Mouse (Mus musculus) midbrain, embryonic 11.5 days (tissue): ENCODE results near the gene Ankrd28. TPM values are rescaled to one million over a fixed set of nuclear protein-coding genes. Genes with fewer than 3 reads are reported as not detected.
"Not testable (repeated sequence)": the region's sequence is repeated elsewhere in the genome, so short reads cannot be mapped to it uniquely, and the experiment has no call there.

Source experiments
- ATAC-seq: fragments of 200-750 bp; cut with Nextera tagmentation; 2 replicates; pipeline ENCODE4 v1.8.0; 2017; ENCODE audit warnings: moderate TSS enrichment, moderate library complexity; ENCODE audit not compliant: low FRiP score
- DNase-seq: peaks from one replicate; pipeline ENCODE4 v3.0.0; 2015; ENCODE audit warnings: low spot score; ENCODE audit errors: missing footprints
- H3K27ac ChIP-seq: fragments of 300-500 bp; sonication (generic); 2 replicates; pipeline ENCODE4 v1.5.1; 2014; ENCODE audit warnings: low read depth, low read length
- H3K27me3 ChIP-seq: fragments of 300-500 bp; sonication (generic); 2 replicates; pipeline ENCODE4 v1.6.1; 2014; ENCODE audit warnings: mild to moderate bottlenecking, low read length, moderate library complexity, mixed read lengths; ENCODE audit not compliant: control insufficient read depth, insufficient read depth
- H3K36me3 ChIP-seq: fragments of 300-500 bp; sonication (generic); 2 replicates; pipeline ENCODE4 v1.6.1; 2014; ENCODE audit warnings: mild to moderate bottlenecking, low read length, moderate library complexity, mixed read lengths; ENCODE audit not compliant: control insufficient read depth, insufficient read depth
- H3K4me1 ChIP-seq: fragments of 300-500 bp; sonication (generic); 2 replicates; pipeline ENCODE4 v1.6.1; 2014; ENCODE audit warnings: low read length; ENCODE audit not compliant: control insufficient read depth, insufficient read depth
- H3K4me2 ChIP-seq: fragments of 300-500 bp; sonication (generic); 2 replicates; pipeline ENCODE4 v1.6.1; 2014; ENCODE audit warnings: mild to moderate bottlenecking, moderate library complexity
- H3K4me3 ChIP-seq: fragments of 300-500 bp; sonication (generic); 2 replicates; pipeline ENCODE4 v1.5.1; 2014; ENCODE audit warnings: low read depth, low read length
- H3K9ac ChIP-seq: fragments of 300-500 bp; sonication (generic); 2 replicates; pipeline ENCODE4 v1.6.1; 2014; ENCODE audit warnings: low read length
- H3K9me3 ChIP-seq: fragments of 300-500 bp; sonication (generic); 2 replicates; pipeline ENCODE4 v1.6.1; 2016; ENCODE audit warnings: low read length; ENCODE audit not compliant: control insufficient read depth
- WGBS: fragments of 180-500 bp; shearing (Covaris S2); extraction: QIAGEN DNeasy Blood & Tissue Kit; methylation state at CpG from one replicate; pipeline ENCODE4 v1.1.7; 2014; 5-methylcytosine and 5-hydroxymethylcytosine counted together
- polyA plus RNA-seq: library from polyadenylated mRNA; unstranded; fragments of >200 nt; fragmentation: Nextera tagmentation; extraction: Ambion mirVana; gene quantifications from 2 replicates; pipeline ENCODE4 v1.2.1, GENCODE M21; 2014

The Ankrd28 gene
- polyA plus RNA-seq, 1 experiment from 2014 or later: 8.9 TPM

GRCm38 (mm10) chr14:31781309-31782049 lies 49.0 kb downstream of the Ankrd28 start:
- Histone ChIP-seq H3K36me3 (no peaks in the 10 kb centered on the region), H3K9ac (peak overlapping the region; percentile 34; the same call in 1 of the 2 replicates), H3K27ac (peak overlapping the region; percentile 52), H3K4me1 (peaks cover 17% of the 10 kb centered on the region), H3K4me2 (peak overlapping the region; percentile 34), H3K27me3 (no peaks in the 10 kb centered on the region), H3K9me3 (no peaks in the 10 kb centered on the region), H3K4me3 (no peak overlapping the region)
- WGBS: 28% methylated on average over 11 of the region's 11 CpGs
- DNase-seq (peak; percentile 89), ATAC-seq (no peak)

- Histone ChIP-seq H3K9me3 (no peaks in the 10 kb centered on the region), H3K27me3 (no peaks in the 10 kb centered on the region), H3K4me1 (peaks cover 17% of the 10 kb centered on the region), H3K36me3 (no peaks in the 10 kb centered on the region), H3K4me2 (peak overlapping the region; percentile 34), H3K27ac (peak overlapping the region; percentile 52; the same call in 1 of the 2 replicates), H3K4me3 (no peak overlapping the region), H3K9ac (peak overlapping the region; percentile 28; the same call in 1 of the 2 replicates)
- DNase-seq: no peak
- ATAC-seq: no peak
- WGBS: 37% methylated on average over 11 of the region's 11 CpGs
Observed at GRCm38 (mm10) chr14:31780412-31781233, 49.8 kb downstream of the Ankrd28 start.

- no peak for ATAC-seq
Observed at GRCm38 (mm10) chr14:31773518-31773917, 56.9 kb downstream of the Ankrd28 start.

GRCm38 (mm10) chr14:31772251-31772650 lies 58.2 kb downstream of the Ankrd28 start:
- no peaks in the 10 kb centered on the region for H3K27me3 ChIP-seq
- H3K4me2 ChIP-seq: no peak overlapping the region
- no peaks in the 10 kb centered on the region for H3K4me1 ChIP-seq
- no peak overlapping the region for H3K4me3 ChIP-seq
- H3K36me3 ChIP-seq: no peaks in the 10 kb centered on the region
- no peak overlapping the region for H3K27ac ChIP-seq
- no peak for DNase-seq
- no peaks in the 10 kb centered on the region for H3K9me3 ChIP-seq
- no peak for ATAC-seq
- H3K9ac ChIP-seq: no peak overlapping the region

More at GRCm38 (mm10) chr14:31773518-31773917, 56.9 kb downstream of the Ankrd28 start:
- DNase-seq: no peak
- Histone ChIP-seq H3K9me3 (no peaks in the 10 kb centered on the region), H3K27me3 (no peaks in the 10 kb centered on the region), H3K36me3 (no peaks in the 10 kb centered on the region), H3K9ac (no peak overlapping the region), H3K4me1 (no peaks in the 10 kb centered on the region), H3K27ac (no peak overlapping the region), H3K4me2 (no peak overlapping the region), H3K4me3 (no peak overlapping the region)
- 95% methylated on average over 4 of the region's 4 CpGs for WGBS

GRCm38 (mm10) chr14:31768531-31768930 lies 61.9 kb downstream of the Ankrd28 start:
- Histone ChIP-seq H3K9ac (no peak overlapping the region), H3K4me2 (no peak overlapping the region), H3K36me3 (no peaks in the 10 kb centered on the region), H3K9me3 (no peaks in the 10 kb centered on the region), H3K27ac (no peak overlapping the region), H3K4me3 (no peak overlapping the region), H3K27me3 (no peaks in the 10 kb centered on the region), H3K4me1 (no peaks in the 10 kb centered on the region)
- no peak for DNase-seq
- ATAC-seq: no peak
- 94% methylated on average over 3 of the region's 3 CpGs for WGBS

- no peak for DNase-seq
- Histone ChIP-seq H3K9me3 (no peaks in the 10 kb centered on the region), H3K4me2 (no peak overlapping the region), H3K36me3 (no peaks in the 10 kb centered on the region), H3K27me3 (no peaks in the 10 kb centered on the region), H3K4me1 (no peaks in the 10 kb centered on the region), H3K4me3 (no peak overlapping the region), H3K27ac (no peak overlapping the region), H3K9ac (no peak overlapping the region)
- 96% methylated on average over 2 of the region's 2 CpGs for WGBS
- no peak for ATAC-seq
Observed at GRCm38 (mm10) chr14:31764083-31764482, 66.4 kb downstream of the Ankrd28 start.

GRCm38 (mm10) chr14:31761727-31762126 lies 68.7 kb downstream of the Ankrd28 start:
- Histone ChIP-seq H3K27ac (no peak overlapping the region), H3K36me3 (no peaks in the 10 kb centered on the region), H3K9me3 (no peaks in the 10 kb centered on the region), H3K4me2 (no peak overlapping the region), H3K4me1 (no peaks in the 10 kb centered on the region), H3K27me3 (no peaks in the 10 kb centered on the region), H3K4me3 (no peak overlapping the region), H3K9ac (no peak overlapping the region)
- ATAC-seq (no peak), DNase-seq (no peak)
- WGBS: 96% methylated on average over 7 of the region's 7 CpGs

GRCm38 (mm10) chr14:31759195-31759594 lies 71.3 kb downstream of the Ankrd28 start:
- DNase-seq (no peak), ATAC-seq (no peak)
- Histone ChIP-seq H3K9ac (no peak overlapping the region), H3K36me3 (no peaks in the 10 kb centered on the region), H3K4me1 (no peaks in the 10 kb centered on the region), H3K27ac (no peak overlapping the region), H3K4me2 (no peak overlapping the region), H3K9me3 (no peaks in the 10 kb centered on the region), H3K27me3 (no peaks in the 10 kb centered on the region), H3K4me3 (no peak overlapping the region)
- WGBS: 92% methylated on average over 2 of the region's 2 CpGs

- H3K27me3 ChIP-seq, H3K4me1 ChIP-seq, H3K9me3 ChIP-seq, H3K27ac ChIP-seq, ATAC-seq, DNase-seq, H3K36me3 ChIP-seq, H3K9ac ChIP-seq, H3K4me3 ChIP-seq, H3K4me2 ChIP-seq: not testable (repeated sequence)
- 93% methylated on average over 3 of the region's 3 CpGs for WGBS
Observed at GRCm38 (mm10) chr14:31758410-31758809, 72.0 kb downstream of the Ankrd28 start.
